Mouse (Mus musculus) brain, embryonic 14.5 days (tissue): ENCODE data around the gene Fam72a.

Source experiments
- CTCF ChIP-seq: fragments of 200-500 bp; IDR thresholded peaks from 2 replicates; pipeline ENCODE4 v1.5.1; 2012; ENCODE audit warnings: inconsistent platforms, mild to moderate bottlenecking, moderate library complexity, borderline replicate concordance; ENCODE audit not compliant: insufficient read depth, insufficient read length; ENCODE audit errors: extremely low read depth
- POLR2A ChIP-seq: fragments of 200-500 bp; IDR thresholded peaks from 2 replicates; pipeline ENCODE4 v1.6.1; 2012; ENCODE audit warnings: mild to moderate bottlenecking, inconsistent platforms, borderline replicate concordance; ENCODE audit not compliant: poor library complexity, insufficient read depth, insufficient read length, severe bottlenecking; ENCODE audit errors: extremely low read depth

GRCm38 (mm10) chr1:131553428-131553827 is 25.7 kb downstream of the Fam72a start:
- TF ChIP-seq POLR2A: no peak
- TF ChIP-seq CTCF: no peak
